Mouse (Mus musculus): ENCODE results near the gene Naa80.

Gene Naa80

DNA sequence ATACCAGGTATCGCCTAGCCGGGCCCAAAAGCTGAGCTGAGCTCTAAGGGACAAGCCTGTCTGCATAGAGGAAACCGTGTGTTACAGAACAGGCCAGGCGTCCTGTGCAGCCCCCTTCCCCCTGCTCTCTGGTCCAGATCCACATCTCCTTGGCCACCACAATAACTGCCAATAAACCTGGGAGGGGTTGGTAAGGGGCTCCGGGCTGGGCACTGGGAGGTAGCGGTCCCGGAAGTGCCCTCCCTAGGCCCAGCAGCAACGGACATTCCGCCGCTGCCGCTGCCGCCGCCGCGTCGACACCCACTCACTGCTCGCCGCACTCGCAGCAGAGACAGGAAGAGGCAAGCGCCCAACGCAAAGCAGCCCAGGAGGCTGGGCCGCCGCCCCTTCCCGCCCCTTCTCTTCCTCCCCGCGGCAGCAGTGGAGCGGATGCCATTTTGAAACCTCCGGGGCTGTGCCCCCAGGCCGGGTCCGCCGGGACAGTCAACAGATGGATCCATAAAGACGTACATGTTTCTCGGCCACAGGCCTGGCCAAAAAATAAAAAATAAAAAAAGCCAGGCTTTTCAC lies 54.5 kb downstream of the Naa80 start:
- peak; percentile 75 to 83 for DNase-seq (ENCODE audit: low read depth in 2 of 2, low spot score in 2 of 2)

All from CD8-positive naive resting alpha-beta T cell, adult 2 months (primary cell).